Mouse (Mus musculus): ENCODE data around the gene Eaf2. TPM values are rescaled to one million over a fixed set of nuclear protein-coding genes. Genes with fewer than 3 reads are reported as not detected.

Eaf2 gene
- polyA plus RNA-seq, 1 experiment from 2014 or later, result 0.84 TPM

DNA sequence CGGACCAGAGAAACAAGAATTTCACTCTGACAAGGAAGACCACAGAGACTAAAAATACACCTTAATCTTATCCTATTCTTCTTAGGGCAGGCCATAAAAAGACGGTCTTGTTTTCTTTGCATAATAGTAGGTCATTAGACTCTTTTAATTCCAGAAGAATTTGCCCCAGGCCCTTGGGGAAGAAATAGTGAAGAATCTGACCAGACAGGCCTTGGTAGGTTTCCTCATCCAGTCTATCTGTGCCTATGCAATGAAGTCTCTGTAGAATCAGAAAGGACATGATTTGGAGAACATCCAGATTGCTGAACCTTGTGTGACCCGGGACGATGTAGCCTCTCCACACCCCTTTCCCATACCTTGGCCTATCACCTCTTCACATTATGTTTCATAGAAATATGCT lies 84.6 kb downstream of the Eaf2 start:
- H3K9ac ChIP-seq (replicated peaks), result no peak overlapping the region

DNA sequence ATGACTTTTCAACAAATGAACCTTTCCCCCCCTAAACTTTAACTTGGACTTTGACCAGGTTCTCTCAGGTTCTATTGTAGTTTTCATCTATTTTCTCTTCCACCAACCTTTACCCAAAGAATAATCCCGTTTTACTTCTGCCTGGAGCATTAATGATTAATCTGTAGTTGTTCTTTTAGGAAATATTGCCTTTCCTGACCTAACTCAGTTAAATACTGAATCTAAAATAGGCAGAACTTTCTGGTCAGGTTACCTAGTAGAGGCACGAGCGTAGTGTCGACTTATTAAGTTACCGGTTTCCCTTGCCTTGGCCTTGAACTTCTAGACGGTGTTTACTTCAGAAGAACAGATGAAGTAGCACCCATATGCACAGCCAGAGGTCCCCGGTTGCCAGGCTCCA lies 88.3 kb downstream of the Eaf2 start:
- Histone ChIP-seq H3K4me1 (peaks cover 18% of the 10 kb centered on the region), H3K36me3 (no peaks in the 10 kb centered on the region), H3K4me2 (replicated peaks) (no peak overlapping the region), H3K9ac (replicated peaks) (no peak overlapping the region), H3K4me3 (no peak overlapping the region), H3K27me3 (no peaks in the 10 kb centered on the region), H3K27ac (replicated peaks) (no peak overlapping the region), H3K9me3 (no peaks in the 10 kb centered on the region)
- ATAC-seq (replicated peaks), result no peak
- 91% methylated on average over 7 of the region's 7 CpGs for WGBS

More for the DNA sequence above, 84.6 kb downstream of the Eaf2 start:
- ATAC-seq (replicated peaks), result no peak
- Histone ChIP-seq H3K27ac (replicated peaks) (no peak overlapping the region), H3K36me3 (no peaks in the 10 kb centered on the region), H3K4me3 (no peak overlapping the region), H3K4me2 (replicated peaks) (no peak overlapping the region), H3K27me3 (no peaks in the 10 kb centered on the region), H3K9me3 (no peaks in the 10 kb centered on the region), H3K4me1 (peaks cover 3% of the 10 kb centered on the region)
- 93% methylated on average over 4 of the region's 4 CpGs for WGBS

DNA sequence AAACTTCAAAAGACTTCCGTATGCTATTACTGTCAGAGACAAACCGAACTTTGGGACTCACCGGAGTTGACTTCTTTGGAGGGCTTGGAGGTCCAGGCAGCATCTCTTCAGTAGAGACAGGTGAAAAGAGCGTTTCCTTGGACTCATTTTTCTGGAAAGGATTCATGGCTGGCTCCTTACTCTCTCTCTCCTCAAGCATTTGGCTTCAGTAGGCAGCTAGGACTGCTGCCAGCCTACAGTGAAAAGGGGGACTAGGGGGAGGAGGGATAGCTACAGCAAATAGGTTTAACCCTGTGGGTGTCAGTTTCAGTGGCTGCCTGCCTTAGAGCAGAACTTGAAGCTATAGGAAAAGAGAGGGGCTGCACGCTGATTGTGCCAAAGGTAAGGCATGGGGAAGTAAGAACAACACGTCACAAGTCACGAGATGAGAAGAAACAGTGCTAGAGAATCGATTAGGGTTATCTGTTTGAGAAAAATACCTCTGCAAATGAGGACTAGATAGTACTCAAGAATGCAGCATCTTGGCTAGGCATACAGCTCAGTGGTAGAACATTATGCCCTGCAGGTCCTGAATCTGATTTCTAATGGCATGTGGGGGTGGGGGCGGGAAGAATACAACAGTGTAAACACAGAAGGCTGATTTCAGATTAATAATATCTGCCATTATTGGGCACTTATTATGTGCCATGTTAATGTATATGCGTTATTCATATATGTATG lies 90.0 kb downstream of the Eaf2 start, which contains the start of gene Slc15a2:
Gene Slc15a2 (minus strand): TSS at position 369 of the 720 bp plus-strand sequence.
- Histone ChIP-seq H3K36me3 (no peaks in the 10 kb centered on the region), H3K4me1 (peaks cover 18% of the 10 kb centered on the region), H3K9ac (replicated peaks) (peak within 1 kb of the TSS; percentile 29; the same call in 1 of the 2 replicates), H3K4me3 (peak within 1 kb of the TSS; percentile 33), H3K27me3 (no peaks in the 10 kb centered on the region), H3K4me2 (replicated peaks) (peak within 1 kb of the TSS; percentile 33), H3K9me3 (no peaks in the 10 kb centered on the region), H3K27ac (replicated peaks) (peak within 1 kb of the TSS; percentile 78)
- peak; percentile 94 for ATAC-seq (replicated peaks)
- WGBS, result 47% methylated on average over 10 of the region's 10 CpGs

DNA sequence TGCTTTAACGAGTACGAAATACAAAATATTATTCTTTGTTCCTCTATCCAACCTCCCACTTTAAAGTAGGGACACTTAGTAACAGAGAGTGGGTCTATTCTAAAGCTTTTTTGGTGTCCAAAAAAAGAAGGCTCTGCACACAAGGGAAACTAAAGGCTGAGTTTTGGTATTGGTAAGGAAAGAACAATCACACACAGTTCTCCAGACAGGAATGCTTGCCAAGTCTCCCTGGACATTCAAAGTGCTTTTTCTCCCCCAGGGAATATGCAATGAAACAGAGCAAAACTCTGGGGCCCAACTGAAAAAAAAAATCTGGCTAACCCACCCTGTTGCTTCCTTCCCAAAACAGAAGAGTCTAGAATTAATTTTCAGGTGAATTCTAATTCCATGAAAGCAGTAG lies 90.7 kb downstream of the Eaf2 start:
- peak; percentile 21; the same call in 1 of the 2 replicates for ATAC-seq (replicated peaks)
- Histone ChIP-seq H3K27ac (replicated peaks) (peak overlapping the region; percentile 78), H3K36me3 (no peaks in the 10 kb centered on the region), H3K4me2 (replicated peaks) (peak overlapping the region; percentile 33), H3K27me3 (no peaks in the 10 kb centered on the region), H3K9ac (replicated peaks) (peak overlapping the region; percentile 29; the same call in 1 of the 2 replicates), H3K9me3 (no peaks in the 10 kb centered on the region), H3K4me3 (peak overlapping the region; percentile 33), H3K4me1 (peaks cover 18% of the 10 kb centered on the region)
- WGBS, result 35% methylated on average over 2 of the region's 2 CpGs

DNA sequence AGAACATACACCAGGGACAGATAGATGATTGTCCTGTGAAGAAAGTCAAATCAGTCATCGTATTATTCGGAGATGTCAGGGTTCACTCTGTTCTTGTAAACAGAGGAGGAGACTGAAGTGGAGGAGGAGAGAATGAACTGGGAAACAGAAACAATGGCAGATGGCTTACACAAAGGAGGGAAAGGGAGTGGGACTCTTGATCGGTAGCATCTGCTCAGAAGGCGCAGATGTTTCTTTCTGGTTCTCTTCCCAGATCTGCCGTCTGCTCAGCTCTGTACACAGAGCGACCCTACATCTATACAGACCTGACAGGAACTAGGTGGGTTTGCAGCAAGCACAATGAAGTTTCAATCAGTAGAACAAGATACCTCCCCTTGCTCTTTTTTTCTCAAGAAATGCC lies 99.1 kb downstream of the Eaf2 start:
- Histone ChIP-seq H3K27me3 (no peaks in the 10 kb centered on the region), H3K36me3 (no peaks in the 10 kb centered on the region), H3K4me1 (no peaks in the 10 kb centered on the region), H3K9me3 (no peaks in the 10 kb centered on the region), H3K27ac (replicated peaks) (peak overlapping the region; percentile 20; the same call in 1 of the 2 replicates), H3K4me2 (replicated peaks) (no peak overlapping the region), H3K9ac (replicated peaks) (no peak overlapping the region), H3K4me3 (no peak overlapping the region)
- 63% methylated on average over 6 of the region's 6 CpGs for WGBS
- ATAC-seq (replicated peaks), result peak; percentile 92

DNA sequence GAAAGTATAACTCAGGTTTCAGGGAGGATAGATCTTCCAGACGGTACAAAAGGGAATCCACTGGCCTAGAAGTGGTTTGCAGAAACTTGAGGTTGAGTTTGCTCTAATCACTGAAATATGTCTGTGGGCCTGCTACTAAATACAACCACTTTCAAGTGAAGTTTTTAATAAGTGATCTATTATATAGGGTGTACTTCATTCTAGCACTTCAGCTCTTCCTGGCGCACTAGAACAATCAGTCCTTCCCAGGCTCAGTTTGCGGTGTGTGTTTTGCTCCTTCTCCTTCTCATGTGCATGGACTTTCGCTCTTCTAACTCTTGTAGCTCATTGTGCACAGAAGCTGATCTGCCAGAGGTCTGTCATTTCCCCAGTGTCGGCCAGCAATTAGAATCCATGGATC lies 101.8 kb downstream of the Eaf2 start:
- WGBS, result 88% methylated on average over 5 of the region's 5 CpGs
- Histone ChIP-seq H3K4me1 (no peaks in the 10 kb centered on the region), H3K27me3 (no peaks in the 10 kb centered on the region), H3K4me3 (no peak overlapping the region), H3K4me2 (replicated peaks) (no peak overlapping the region), H3K9me3 (no peaks in the 10 kb centered on the region), H3K27ac (replicated peaks) (no peak overlapping the region), H3K9ac (replicated peaks) (no peak overlapping the region), H3K36me3 (no peaks in the 10 kb centered on the region)
- ATAC-seq (replicated peaks), result no peak

DNA sequence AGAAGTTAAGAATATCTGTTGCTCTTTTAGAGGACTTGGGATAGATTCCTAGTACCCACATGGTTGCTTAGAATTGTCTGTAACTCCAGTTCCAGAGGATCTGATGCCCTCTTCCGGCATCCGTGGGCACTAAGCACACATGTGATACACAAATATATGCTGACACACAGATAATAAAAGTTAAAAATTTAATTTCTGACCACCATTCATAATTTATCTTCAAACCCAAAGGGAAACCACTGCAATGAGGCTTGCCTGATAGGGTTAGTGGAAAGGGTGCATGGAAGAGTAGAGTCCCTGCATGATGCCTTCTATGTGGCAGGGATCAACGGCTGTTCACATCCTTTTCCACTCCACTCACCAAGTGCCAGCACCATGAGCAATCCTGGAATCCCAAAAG lies 103.1 kb downstream of the Eaf2 start:
- ATAC-seq (replicated peaks), result no peak
- H3K4me2 ChIP-seq (replicated peaks), result no peak overlapping the region
- H3K27ac ChIP-seq (replicated peaks), result peak overlapping the region; percentile 65; the same call in 1 of the 2 replicates
- no peaks in the 10 kb centered on the region for H3K27me3 ChIP-seq
- no peaks in the 10 kb centered on the region for H3K4me1 ChIP-seq
- H3K4me3 ChIP-seq, result no peak overlapping the region
- H3K9me3 ChIP-seq, result no peaks in the 10 kb centered on the region
- H3K36me3 ChIP-seq, result no peaks in the 10 kb centered on the region
- WGBS, result 96% methylated on average over 3 of the region's 3 CpGs
- H3K9ac ChIP-seq (replicated peaks), result no peak overlapping the region

DNA sequence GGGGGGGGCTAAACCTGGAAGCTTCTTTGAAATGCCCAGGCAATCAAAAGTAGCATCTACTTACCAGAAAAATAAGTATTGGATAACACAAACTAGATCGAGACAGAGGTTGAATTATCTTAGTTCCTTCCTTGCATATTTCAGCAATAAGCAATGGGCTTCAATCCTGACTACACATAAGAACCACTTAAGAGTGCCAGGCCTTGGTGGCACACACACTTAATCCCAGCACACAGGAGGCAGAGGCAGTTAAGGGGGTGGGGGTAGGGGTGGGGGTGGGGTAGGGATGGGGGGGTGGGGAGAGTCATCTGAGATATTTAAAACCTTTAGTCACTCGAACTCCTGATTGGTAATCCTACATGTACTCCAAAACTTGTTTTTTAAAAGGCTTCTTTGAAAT lies 103.6 kb downstream of the Eaf2 start:
- Histone ChIP-seq H3K27ac (replicated peaks) (peak overlapping the region; percentile 65), H3K4me2 (replicated peaks) (no peak overlapping the region), H3K36me3 (no peaks in the 10 kb centered on the region), H3K9ac (replicated peaks) (no peak overlapping the region), H3K27me3 (no peaks in the 10 kb centered on the region), H3K9me3 (no peaks in the 10 kb centered on the region), H3K4me1 (no peaks in the 10 kb centered on the region), H3K4me3 (no peak overlapping the region)
- 37% methylated on average over 2 of the region's 2 CpGs for WGBS
- ATAC-seq (replicated peaks), result peak; percentile 65

DNA sequence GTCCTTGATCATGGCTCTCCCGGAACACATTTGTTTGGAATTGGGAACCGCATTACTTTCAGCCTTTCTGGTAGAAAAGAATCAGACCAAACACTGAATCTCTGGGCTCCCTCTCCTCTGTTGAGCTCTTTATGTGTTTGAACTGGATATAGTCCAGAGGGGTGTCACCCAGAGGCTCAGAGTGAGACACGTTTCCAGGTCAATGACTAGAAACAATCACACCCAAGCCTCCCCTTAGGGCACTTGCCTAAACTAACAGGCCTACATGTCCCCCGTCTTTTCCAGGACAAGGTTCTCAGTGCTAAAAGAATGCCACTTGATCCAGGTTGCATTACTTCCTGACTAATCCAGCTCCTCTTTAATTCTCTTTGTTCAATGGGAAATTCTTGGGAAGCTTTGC lies 104.0 kb downstream of the Eaf2 start:
- Histone ChIP-seq H3K4me2 (replicated peaks) (no peak overlapping the region), H3K9me3 (no peaks in the 10 kb centered on the region), H3K4me3 (no peak overlapping the region), H3K9ac (replicated peaks) (no peak overlapping the region), H3K27ac (replicated peaks) (peak overlapping the region; percentile 65), H3K36me3 (no peaks in the 10 kb centered on the region), H3K27me3 (no peaks in the 10 kb centered on the region), H3K4me1 (no peaks in the 10 kb centered on the region)
- WGBS, result 15% methylated on average over 4 of the region's 4 CpGs
- peak; percentile 91 for ATAC-seq (replicated peaks)

DNA sequence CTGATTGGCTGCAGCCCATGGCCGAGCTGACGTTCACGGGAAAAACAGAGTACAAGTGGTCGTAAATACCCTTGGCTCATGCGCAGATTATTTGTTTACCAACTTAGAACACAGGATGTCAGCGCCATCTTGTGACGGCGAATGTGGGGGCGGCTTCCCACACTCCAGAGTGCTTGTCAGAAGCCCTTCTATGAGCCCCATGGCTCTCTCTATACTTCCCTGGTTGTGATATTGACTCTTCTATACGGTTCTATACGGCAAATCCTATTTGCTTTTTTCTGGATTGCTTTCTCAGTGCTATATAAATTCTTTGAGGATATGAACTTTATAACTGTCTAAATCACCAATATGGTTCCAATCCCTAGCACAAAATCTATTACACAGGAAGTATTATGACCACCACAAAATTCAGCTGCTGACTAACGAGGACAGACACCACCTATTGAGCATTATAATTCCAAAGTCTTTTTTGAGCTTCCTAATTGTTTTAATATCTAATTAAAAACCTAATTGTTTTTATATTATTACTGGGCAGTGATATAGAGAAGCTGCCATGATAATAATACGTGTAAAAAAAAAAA lies 104.5 kb downstream of the Eaf2 start:
- 72% methylated on average over 8 of the region's 13 CpGs for WGBS
- Histone ChIP-seq H3K4me2 (replicated peaks) (no peak overlapping the region), H3K4me3 (no peak overlapping the region), H3K4me1 (no peaks in the 10 kb centered on the region), H3K9me3 (no peaks in the 10 kb centered on the region), H3K36me3 (no peaks in the 10 kb centered on the region), H3K27ac (replicated peaks) (peak overlapping the region; percentile 65), H3K27me3 (no peaks in the 10 kb centered on the region), H3K9ac (replicated peaks) (no peak overlapping the region)
- peak; percentile 57; the same call in 1 of the 2 replicates for ATAC-seq (replicated peaks)

DNA sequence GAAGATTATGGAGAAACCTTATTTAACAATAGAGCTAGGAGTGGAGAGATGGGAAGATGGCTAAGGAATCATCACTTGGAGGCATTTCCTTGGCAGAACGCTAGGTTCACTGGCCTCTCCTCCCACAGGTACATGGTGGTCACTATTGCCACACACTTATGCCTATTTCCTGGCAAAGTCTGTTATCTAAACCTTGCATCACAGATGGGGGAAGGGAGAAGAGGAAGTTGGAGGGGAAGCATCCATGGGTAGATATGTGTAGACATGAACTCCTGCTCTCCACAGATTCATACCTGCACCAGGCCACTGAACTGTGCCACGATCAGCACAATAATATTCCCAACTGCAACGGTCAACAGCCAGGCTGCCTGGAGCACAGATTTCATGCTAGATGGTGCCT lies 122.8 kb downstream of the Eaf2 start:
- no peak for ATAC-seq (replicated peaks)
- H3K9ac ChIP-seq (replicated peaks), result no peak overlapping the region
- 93% methylated on average over 3 of the region's 3 CpGs for WGBS
- no peaks in the 10 kb centered on the region for H3K27me3 ChIP-seq
- H3K36me3 ChIP-seq, result no peaks in the 10 kb centered on the region
- H3K4me2 ChIP-seq (replicated peaks), result no peak overlapping the region
- no peaks in the 10 kb centered on the region for H3K4me1 ChIP-seq
- H3K9me3 ChIP-seq, result no peaks in the 10 kb centered on the region
- no peak overlapping the region for H3K4me3 ChIP-seq
- no peak overlapping the region for H3K27ac ChIP-seq (replicated peaks)

DNA sequence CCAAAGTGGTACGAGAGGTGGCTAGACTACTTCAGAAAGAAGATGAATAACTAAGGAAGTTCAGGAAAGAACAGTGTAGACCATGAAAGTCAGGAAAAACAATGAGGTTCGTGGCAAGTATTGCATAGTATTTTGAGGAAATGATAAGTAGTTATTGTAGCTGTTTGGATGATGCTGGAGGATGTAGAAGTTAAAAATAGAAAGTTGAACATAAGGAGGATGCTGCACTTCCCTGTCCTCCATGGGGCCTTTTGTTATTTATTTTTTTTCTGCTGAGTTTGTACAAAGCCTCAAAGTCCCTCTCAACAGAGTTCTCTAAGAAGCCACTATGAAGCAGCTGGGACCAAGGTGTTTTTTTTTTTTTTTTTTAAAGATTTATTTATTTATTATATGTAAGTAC lies 127.0 kb downstream of the Eaf2 start:
- no peak for ATAC-seq (replicated peaks)
- Histone ChIP-seq H3K4me2 (replicated peaks) (no peak overlapping the region), H3K9ac (replicated peaks) (no peak overlapping the region), H3K4me1 (no peaks in the 10 kb centered on the region), H3K4me3 (no peak overlapping the region), H3K9me3 (no peaks in the 10 kb centered on the region), H3K27ac (replicated peaks) (no peak overlapping the region), H3K27me3 (no peaks in the 10 kb centered on the region), H3K36me3 (no peaks in the 10 kb centered on the region)
- WGBS, result 75% methylated on average over 2 of the region's 2 CpGs

Data from forebrain, embryonic 15.5 days (tissue).